Mouse (Mus musculus) spleen, postnatal 14 days (tissue): ENCODE results near the gene Acp7.

Source experiments
- DNase-seq, 2 experiments: peaks; one replicate each; pipeline ENCODE4 v3.0.0; 2021 to 2022; ENCODE audit warnings: low spot score in 2 of 2

The Acp7 gene

DNA sequence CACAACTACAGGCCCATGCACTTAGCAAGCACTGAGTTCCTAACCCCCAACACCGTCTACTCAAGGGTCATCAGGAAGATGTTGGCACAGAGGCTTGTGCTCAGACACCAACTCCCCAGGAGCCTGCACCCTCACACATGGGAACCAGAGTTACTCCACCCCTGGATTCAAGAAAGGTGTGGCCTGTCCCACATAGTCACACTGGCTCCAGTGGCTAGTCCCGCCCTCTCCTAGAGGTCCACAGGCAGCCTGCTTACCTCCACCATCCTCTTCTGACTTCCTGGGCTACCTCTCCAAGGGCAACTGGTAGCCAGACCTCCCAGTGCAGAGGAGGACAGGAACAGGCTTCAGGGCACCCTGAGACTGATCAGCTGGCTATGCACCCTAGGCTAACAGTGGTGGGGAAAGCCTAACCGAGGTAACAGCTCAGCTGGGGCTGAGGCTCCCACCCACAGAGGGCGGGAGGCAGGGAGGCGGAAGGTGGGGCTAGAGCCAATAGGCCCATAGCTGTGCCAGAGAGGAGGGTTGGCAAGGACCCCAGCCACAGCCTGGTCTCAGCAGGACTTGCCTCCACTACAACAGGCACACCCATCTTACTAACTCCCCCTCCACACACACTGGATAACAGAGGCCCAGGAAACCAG lies 54.7 kb downstream of the Acp7 start:
- no peak for DNase-seq

DNA sequence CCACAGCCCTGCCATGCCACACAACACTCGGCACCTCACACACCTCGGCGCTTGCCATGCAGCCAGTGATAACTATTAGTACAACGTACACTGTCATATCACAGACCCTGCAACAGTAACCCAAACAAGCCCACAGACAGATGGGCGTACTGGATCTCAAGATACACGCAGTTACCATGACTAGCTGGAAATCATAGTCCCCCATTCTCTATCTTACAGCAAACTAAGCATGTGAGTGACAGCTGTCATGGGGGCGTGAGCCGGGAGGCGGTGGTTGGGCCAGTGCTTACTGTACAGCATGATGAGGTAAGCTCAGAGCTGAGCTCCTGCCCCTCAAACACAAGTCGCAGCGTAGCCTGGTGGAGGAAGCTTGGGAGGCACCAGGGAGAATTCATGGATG lies 55.5 kb downstream of the Acp7 start:
- no peak for DNase-seq

DNA sequence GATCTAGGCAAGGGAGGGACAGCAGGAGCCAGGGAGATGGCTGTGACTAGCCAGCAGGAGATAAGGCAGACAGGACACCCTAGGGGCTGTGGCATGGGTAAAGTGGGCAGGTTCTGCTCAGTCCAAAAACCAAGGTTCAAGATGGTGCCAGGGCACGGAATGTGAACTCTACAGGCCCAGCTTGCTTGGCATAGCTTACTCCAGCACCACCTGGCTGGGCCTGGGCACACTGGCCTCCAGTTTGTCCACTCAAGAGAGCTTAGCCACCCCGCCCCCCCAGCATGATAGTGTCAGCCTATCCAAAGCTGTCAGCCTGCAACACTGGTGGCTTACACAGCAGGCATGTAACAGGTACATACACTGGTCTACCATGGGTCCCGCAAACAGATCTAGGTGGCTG lies 57.9 kb downstream of the Acp7 start:
- DNase-seq, result no peak

DNA sequence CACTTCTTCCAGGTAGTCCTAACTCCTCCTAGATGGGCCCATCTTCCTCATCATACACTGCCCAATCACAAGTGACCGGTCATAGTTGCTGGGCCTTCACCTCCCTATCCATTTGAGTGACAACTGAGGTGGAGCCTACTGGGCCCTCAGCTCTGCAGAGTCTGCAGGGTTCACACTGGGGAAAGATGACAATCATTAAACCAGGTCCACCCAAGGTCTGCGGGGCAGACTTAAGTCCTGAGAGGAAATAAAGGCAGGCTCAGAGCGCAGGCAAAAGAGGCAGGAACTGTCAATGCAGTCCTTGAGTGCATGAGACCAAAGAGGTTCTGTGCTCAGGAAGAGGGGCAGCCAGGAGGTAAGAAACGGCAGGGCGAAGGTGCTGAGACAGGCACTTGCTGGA lies 58.4 kb downstream of the Acp7 start:
- DNase-seq, result no peak

DNA sequence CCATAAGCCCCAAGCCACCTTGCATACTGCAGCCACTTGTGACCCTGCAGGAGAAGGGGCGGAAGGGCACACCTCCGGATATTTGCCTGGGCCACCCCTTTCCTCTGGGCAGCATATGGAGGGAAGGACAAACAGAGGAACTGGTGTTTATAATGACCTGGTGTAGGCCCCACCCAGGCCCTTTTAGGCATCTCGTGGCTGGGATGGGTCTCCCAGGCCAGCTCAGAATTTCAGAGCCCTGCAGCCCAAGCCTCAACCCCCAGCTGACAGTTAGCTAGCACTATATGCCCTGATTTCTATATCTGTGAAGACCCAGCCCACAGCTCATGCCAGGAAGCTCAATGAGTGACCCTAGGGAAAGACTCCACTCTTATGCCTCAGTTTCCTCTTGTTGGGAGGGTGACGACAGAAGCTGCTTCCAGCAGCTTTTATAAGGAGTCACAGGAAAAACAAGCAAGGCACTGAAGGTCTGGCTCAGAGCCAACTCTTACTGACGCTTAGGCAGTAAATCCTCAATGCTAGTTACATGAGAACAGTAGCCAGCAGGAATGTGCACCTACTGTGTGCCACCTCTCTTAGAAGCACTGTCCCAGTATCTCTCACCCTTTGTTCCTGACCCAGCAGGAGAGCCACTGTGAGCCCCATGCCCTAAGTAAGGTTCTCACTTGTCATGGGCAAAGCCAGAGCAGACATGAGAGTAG lies 60.0 kb downstream of the Acp7 start:
- DNase-seq, result no peak

DNA sequence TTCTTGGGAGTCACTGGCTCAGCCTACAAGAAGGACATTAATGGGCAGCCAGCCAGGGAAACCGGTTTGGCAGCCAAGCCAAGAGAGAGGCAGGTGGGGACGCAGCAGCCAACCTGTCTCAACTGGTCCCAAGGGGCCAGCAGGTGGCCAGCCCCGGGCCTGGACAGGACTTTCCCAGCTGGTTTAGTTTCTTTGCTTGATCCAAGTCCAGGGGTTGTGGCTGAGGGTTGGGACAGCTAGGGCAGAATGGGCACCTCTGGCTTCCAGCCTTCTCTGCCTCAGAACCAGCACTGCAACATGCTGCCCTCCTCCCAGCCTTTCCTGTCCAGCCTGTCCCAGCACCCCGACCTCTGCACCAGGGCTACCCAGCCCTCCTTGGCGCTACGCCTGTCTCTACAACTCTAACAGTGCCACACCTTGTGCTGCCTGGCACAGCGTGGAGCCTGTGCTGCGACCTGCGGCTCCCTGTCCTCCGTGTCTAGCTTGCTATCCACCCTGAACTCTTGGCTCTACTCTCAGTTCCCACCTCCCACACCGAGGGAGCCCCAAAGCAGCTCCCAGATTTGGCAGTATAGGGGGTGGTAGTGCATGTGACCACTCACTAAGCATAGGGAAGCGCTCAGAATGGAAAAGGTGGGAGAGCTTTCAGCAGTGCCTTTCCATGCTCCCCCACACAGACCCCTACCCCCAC lies 60.7 kb downstream of the Acp7 start:
- no peak for DNase-seq

- peak in 1 of 2 experiments; percentile 58 for DNase-seq
Measured at GRCm38 (mm10) chr7:28568253-28568652, 62.9 kb downstream of the Acp7 start.

DNA sequence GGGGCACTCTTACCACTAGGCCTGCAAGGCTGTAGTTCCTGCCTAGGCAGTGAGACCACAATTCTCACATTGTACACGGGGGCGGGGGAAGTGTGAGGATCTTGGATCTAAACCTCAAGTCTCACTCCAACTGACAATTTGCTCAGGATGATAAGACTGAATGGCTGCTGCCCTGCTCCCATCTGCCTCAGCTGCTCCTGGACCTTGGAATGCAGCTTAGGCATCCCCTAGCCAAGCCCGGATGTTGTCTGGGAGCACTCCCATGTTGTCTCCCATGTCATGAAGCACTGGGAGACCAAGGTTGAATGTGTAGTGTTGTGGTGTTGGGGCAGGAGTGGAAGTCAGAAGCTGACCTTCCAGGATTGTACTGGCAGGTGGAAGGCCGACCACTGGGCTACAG lies 63.6 kb downstream of the Acp7 start:
- no peak for DNase-seq

GRCm38 (mm10) chr7:28565407-28565806 lies 65.7 kb downstream of the Acp7 start:
- no peak for DNase-seq

- DNase-seq, result no peak
Measured at GRCm38 (mm10) chr7:28562951-28563350, 68.2 kb downstream of the Acp7 start.

- no peak for DNase-seq
Measured at GRCm38 (mm10) chr7:28562371-28562770, 68.8 kb downstream of the Acp7 start.

DNA sequence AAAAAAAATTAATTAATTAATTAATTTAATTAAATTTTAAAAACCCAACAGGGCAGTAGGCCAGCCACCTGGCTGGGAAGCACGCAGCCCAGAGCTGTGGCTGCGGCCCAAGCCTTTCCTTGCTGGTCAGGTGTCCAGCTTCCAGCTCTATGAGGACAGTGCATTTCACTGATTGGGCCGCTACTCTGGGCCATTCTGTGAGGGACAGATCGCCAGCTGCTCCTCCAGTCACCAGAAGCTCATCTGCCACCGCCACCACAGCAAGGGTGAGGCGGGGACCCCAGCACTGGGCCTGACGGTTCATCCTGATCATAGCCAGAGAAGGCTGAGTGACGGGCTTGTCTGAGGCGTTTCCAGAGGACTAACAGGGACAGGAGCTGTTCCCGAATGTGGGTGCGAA lies 69.2 kb downstream of the Acp7 start:
- DNase-seq, result no peak

DNA sequence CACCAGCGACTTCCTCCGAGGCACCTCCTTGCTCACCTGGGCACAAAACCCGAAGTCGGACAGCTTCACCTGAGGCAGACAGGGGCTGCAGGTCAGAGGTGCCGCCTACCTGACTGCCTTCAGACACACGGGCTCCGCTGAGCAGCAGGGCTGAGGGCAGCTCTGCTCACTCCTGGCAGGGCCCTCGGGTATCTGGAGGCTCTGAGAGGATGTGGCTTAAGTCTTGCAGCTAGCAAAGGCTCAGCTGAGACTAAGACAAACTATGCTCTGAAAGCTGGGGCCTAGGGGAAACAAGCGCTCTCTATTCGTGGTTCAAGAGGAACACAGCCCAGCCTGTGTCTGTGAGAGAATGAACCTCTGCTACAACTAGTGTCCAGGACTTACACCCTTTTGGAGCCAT lies 70.3 kb downstream of the Acp7 start:
- no peak for DNase-seq

DNA sequence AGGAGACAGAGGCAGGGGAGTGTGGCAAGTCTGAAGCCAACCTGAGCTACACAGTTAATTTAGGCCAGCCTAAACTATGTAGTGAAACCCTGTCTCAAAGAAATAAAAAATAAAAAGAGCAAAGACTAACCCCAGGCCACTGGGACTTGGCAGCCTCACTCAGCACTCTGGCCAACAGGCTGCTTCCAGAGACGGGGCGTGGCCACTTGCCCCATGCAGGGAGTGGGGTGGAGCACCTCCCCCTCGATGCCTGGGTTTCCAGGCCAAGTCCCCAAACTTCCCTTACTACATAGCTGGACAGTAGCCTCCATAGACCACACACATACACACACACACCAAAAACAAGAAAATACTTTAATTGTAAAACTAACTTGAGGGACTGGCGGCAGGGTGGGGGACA lies 72.6 kb downstream of the Acp7 start:
- DNase-seq, result no peak

- DNase-seq, result no peak
Measured at GRCm38 (mm10) chr7:28557708-28558107, 73.4 kb downstream of the Acp7 start.
